Mouse (Mus musculus): ENCODE data around the gene Zfhx3. TPM values are rescaled to one million over a fixed set of nuclear protein-coding genes. Genes with fewer than 3 reads are reported as not detected.

The Zfhx3 gene
- polyA plus RNA-seq, 2 experiments: 0.25 to 0.65 TPM

GRCm38 (mm10) chr8:108881336-108881735 lies 938.9 kb downstream of the Zfhx3 start:
- ATAC-seq (ENCODE audit: insufficient read depth): no peak
- 74% methylated on average over 7 of the region's 7 CpGs for WGBS (ENCODE audit: insufficient replicate concordance)

DNA sequence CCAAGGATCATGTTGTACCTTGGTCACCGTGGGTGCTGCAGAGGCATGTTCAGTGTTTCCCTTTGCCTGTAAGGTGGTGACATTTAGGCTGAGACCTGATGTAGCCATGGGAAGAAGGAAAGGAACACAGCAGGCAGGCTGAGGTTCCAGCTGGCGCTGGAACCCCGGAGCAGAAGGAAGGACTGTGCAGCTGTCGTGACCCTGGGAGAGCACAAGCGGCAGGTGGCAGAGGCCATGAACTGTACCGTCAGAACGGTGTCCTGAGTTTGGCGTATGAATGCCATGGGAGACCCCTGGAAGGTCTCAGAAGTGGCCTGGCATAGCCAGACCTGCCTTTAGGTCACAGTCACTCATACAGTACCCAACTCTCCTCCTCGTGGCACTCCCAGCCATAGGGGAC lies 939.6 kb downstream of the Zfhx3 start:
- Histone ChIP-seq H3K4me3 (ENCODE audit: insufficient read depth in 1 of 2, low read depth in 2 of 2, low read length in 2 of 2) (no peak overlapping the region), H3K4me2 (ENCODE audit: low read depth) (no peak overlapping the region), H3K4me1 (replicated peaks; ENCODE audit: control insufficient read depth in 2 of 2, insufficient read depth in 2 of 2, low read length in 1 of 2) (peaks cover 0 to 3% of the 10 kb centered on the region in 2 experiments; a peak in 1 of 4 replicates), H3K9me3 (ENCODE audit: control insufficient read depth, low read length) (no peaks in the 10 kb centered on the region), H3K27ac (no peak overlapping the region), H3K9ac (replicated peaks) (no peak overlapping the region), H3K36me3 (replicated peaks; ENCODE audit: control insufficient read depth, insufficient read depth, low read depth) (no peaks in the 10 kb centered on the region), H3K27me3 (ENCODE audit: control insufficient read depth, insufficient read depth, low read length) (no peaks in the 10 kb centered on the region)
- DNase-seq (ENCODE audit: low read depth in 3 of 3, low spot score in 3 of 3) (no peak), ATAC-seq (ENCODE audit: insufficient read depth) (no peak)
- WGBS (ENCODE audit: insufficient replicate concordance): 71% methylated on average over 9 of the region's 9 CpGs
- TF ChIP-seq EP300 (IDR thresholded peaks at IDR 0.05; ENCODE audit: low read depth) (no peak), CTCF (IDR thresholded peaks at IDR 0.05; ENCODE audit: low read depth) (no peak)

More at GRCm38 (mm10) chr8:108881336-108881735, 938.9 kb downstream of the Zfhx3 start:
- TF ChIP-seq CTCF (IDR thresholded peaks at IDR 0.05; ENCODE audit: low read depth): no peak
- TF ChIP-seq EP300 (IDR thresholded peaks at IDR 0.05; ENCODE audit: low read depth): no peak
- no peak for DNase-seq (ENCODE audit: low read depth in 3 of 3, low spot score in 3 of 3)
- no peaks in the 10 kb centered on the region for H3K4me1 ChIP-seq (replicated peaks; ENCODE audit: control insufficient read depth in 2 of 2, insufficient read depth in 2 of 2, low read length in 1 of 2)
- no peak overlapping the region for H3K4me3 ChIP-seq (ENCODE audit: insufficient read depth in 1 of 2, low read depth in 2 of 2, low read length in 2 of 2)
- no peaks in the 10 kb centered on the region for H3K27me3 ChIP-seq (ENCODE audit: control insufficient read depth, insufficient read depth, low read length)
- no peaks in the 10 kb centered on the region for H3K9me3 ChIP-seq (ENCODE audit: control insufficient read depth, low read length)
- no peak overlapping the region for H3K4me2 ChIP-seq (ENCODE audit: low read depth)
- H3K9ac ChIP-seq (replicated peaks): no peak overlapping the region
- no peak overlapping the region for H3K27ac ChIP-seq
- no peaks in the 10 kb centered on the region for H3K36me3 ChIP-seq (replicated peaks; ENCODE audit: control insufficient read depth, insufficient read depth, low read depth)

GRCm38 (mm10) chr8:108883381-108883780 lies 940.9 kb downstream of the Zfhx3 start:
- ATAC-seq (ENCODE audit: insufficient read depth): no peak
- Histone ChIP-seq H3K4me1 (replicated peaks; ENCODE audit: control insufficient read depth in 2 of 2, insufficient read depth in 2 of 2, low read length in 1 of 2) (peaks cover 0 to 3% of the 10 kb centered on the region in 2 experiments; a peak in 1 of 4 replicates), H3K4me3 (ENCODE audit: insufficient read depth in 1 of 2, low read depth in 2 of 2, low read length in 2 of 2) (no peak overlapping the region), H3K27me3 (ENCODE audit: control insufficient read depth, insufficient read depth, low read length) (no peaks in the 10 kb centered on the region), H3K9ac (replicated peaks) (no peak overlapping the region), H3K27ac (no peak overlapping the region), H3K36me3 (replicated peaks; ENCODE audit: control insufficient read depth, insufficient read depth, low read depth) (no peaks in the 10 kb centered on the region), H3K4me2 (ENCODE audit: low read depth) (no peak overlapping the region), H3K9me3 (ENCODE audit: control insufficient read depth, low read length) (no peaks in the 10 kb centered on the region)
- TF ChIP-seq CTCF (IDR thresholded peaks at IDR 0.05; ENCODE audit: low read depth): no peak
- no peak for TF ChIP-seq EP300 (IDR thresholded peaks at IDR 0.05; ENCODE audit: low read depth)
- WGBS (ENCODE audit: insufficient replicate concordance): 66% methylated on average over 6 of the region's 6 CpGs
- no peak for DNase-seq (ENCODE audit: low read depth in 3 of 3, low spot score in 3 of 3)

GRCm38 (mm10) chr8:108884947-108885346 lies 942.5 kb downstream of the Zfhx3 start:
- Histone ChIP-seq H3K27me3 (ENCODE audit: control insufficient read depth, insufficient read depth, low read length) (no peaks in the 10 kb centered on the region), H3K4me2 (ENCODE audit: low read depth) (no peak overlapping the region), H3K27ac (no peak overlapping the region), H3K9me3 (ENCODE audit: control insufficient read depth, low read length) (no peaks in the 10 kb centered on the region), H3K4me3 (ENCODE audit: insufficient read depth in 1 of 2, low read depth in 2 of 2, low read length in 2 of 2) (no peak overlapping the region), H3K36me3 (replicated peaks; ENCODE audit: control insufficient read depth, insufficient read depth, low read depth) (no peaks in the 10 kb centered on the region), H3K4me1 (replicated peaks; ENCODE audit: control insufficient read depth in 2 of 2, insufficient read depth in 2 of 2, low read length in 1 of 2) (peaks cover 0 to 3% of the 10 kb centered on the region in 2 experiments; a peak in 1 of 4 replicates), H3K9ac (replicated peaks) (no peak overlapping the region)
- TF ChIP-seq CTCF (IDR thresholded peaks at IDR 0.05; ENCODE audit: low read depth): no peak
- no peak for TF ChIP-seq EP300 (IDR thresholded peaks at IDR 0.05; ENCODE audit: low read depth)
- no peak for DNase-seq (ENCODE audit: low read depth in 3 of 3, low spot score in 3 of 3)
- 44% methylated on average over 4 of the region's 4 CpGs for WGBS (ENCODE audit: insufficient replicate concordance)
- no peak for ATAC-seq (ENCODE audit: insufficient read depth)

DNA sequence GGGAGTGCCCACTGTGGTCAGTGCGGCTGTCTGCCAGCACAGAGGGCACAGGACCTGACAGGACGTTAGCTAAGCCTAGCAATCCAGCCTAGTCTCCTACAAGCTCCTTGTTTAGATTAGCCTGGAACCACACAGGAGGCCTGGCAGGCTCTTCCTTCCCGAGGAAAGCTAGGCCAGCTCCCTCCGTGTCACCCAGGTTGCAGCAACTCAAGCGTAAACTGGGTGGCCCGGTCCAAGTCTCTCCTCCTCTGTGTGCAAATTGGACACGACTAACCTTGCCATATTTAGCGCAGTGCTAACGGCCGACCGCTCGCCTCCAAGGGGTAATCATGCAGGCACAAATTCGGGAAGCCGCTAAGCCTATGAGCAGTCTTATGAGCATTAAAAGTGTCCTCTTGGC lies 943.0 kb downstream of the Zfhx3 start:
- no peak for ATAC-seq (ENCODE audit: insufficient read depth)

More for the DNA sequence above, 943.0 kb downstream of the Zfhx3 start:
- no peak overlapping the region for H3K9ac ChIP-seq (replicated peaks)
- no peak overlapping the region for H3K27ac ChIP-seq
- H3K4me2 ChIP-seq (ENCODE audit: low read depth): no peak overlapping the region
- no peaks in the 10 kb centered on the region for H3K36me3 ChIP-seq (replicated peaks; ENCODE audit: control insufficient read depth, insufficient read depth, low read depth)
- peaks cover 0 to 3% of the 10 kb centered on the region in 2 experiments; a peak in 1 of 4 replicates for H3K4me1 ChIP-seq (replicated peaks; ENCODE audit: control insufficient read depth in 2 of 2, insufficient read depth in 2 of 2, low read length in 1 of 2)
- no peak for TF ChIP-seq EP300 (IDR thresholded peaks at IDR 0.05; ENCODE audit: low read depth)
- no peak for TF ChIP-seq CTCF (IDR thresholded peaks at IDR 0.05; ENCODE audit: low read depth)
- WGBS (ENCODE audit: insufficient replicate concordance): 74% methylated on average over 14 of the region's 14 CpGs
- H3K4me3 ChIP-seq (ENCODE audit: insufficient read depth in 1 of 2, low read depth in 2 of 2, low read length in 2 of 2): no peak overlapping the region
- no peak for DNase-seq (ENCODE audit: low read depth in 3 of 3, low spot score in 3 of 3)
- no peaks in the 10 kb centered on the region for H3K27me3 ChIP-seq (ENCODE audit: control insufficient read depth, insufficient read depth, low read length)
- H3K9me3 ChIP-seq (ENCODE audit: control insufficient read depth, low read length): no peaks in the 10 kb centered on the region

Measured in liver, embryonic 14.5 days (tissue).